Mouse (Mus musculus) liver, adult 2 months (tissue): ENCODE measurements around the gene 1700029P11Rik.

Experiments used
- CTCF ChIP-seq: fragments of 200-500 bp; IDR thresholded peaks from 2 replicates; pipeline ENCODE4 v1.5.1; 2011; ENCODE audit warnings: low read depth, low read length, control low read depth
- POLR2A ChIP-seq: fragments of 200-500 bp; IDR thresholded peaks from 2 replicates; pipeline ENCODE4 v1.6.1; 2011; ENCODE audit warnings: low read length, control low read depth; ENCODE audit not compliant: insufficient read depth; ENCODE audit errors: extremely low read depth

DNA sequence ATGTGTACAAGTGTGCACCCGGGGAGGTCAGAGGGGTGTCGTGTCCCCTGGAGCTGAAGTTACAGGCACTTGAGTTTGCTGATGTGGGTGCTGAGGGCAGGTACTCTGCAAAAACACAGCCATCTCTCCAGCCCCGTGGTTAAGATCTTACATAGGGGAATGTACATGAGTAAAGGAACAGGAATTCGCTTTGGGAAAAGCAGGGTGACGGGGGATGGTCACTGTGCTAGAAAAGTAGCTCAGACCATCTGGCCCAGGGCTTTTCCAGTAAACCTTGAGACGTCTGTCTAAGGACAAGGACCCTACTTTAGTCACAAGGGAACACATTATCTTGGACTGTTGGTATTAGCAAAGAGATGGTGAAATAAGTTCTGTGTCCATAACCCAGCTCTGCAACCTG lies 31.6 kb downstream of the 1700029P11Rik start:
- TF ChIP-seq CTCF (no peak), POLR2A (no peak)
